Mouse (Mus musculus) left cerebral cortex, adult 18-20 months (tissue): Measurements from ENCODE around the gene Fig4. TPM values are rescaled to one million over a fixed set of nuclear protein-coding genes. Genes with fewer than 3 reads are reported as not detected.

Experiments
- DNase-seq, 2 experiments: peaks; one replicate each; pipeline ENCODE4 v3.0.0; 2021 to 2022; ENCODE audit warnings: low spot score in 2 of 2, mixed read lengths in 1 of 2
- total RNA-seq, 2 experiments: library from RNA; stranded (reverse); gene quantifications; 2 replicates each; pipeline ENCODE4 v1.2.3; 2021

Fig4 gene
- total RNA-seq, 2 experiments from 2014 or later = 25.4 to 27.2 TPM

DNA sequence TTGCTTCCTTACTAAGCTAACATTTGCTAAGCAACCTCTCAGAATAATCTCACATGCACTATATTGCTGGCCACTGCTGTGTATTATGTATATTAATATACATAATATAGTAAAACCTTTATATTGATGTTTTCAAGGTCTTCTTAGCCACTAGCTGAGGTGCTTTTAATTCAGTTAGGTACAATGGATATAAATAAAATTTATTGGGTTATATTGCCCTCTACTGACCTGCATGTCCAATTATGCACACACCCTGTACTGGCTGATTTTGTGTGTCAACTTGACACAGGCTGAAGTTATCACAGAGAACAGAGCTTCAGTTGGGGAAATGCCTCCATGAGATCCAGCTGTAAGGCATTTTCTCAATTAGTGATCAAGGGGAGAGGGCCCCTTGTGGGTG lies 41.2 kb downstream of the Fig4 start:
- DNase-seq = no peak

DNA sequence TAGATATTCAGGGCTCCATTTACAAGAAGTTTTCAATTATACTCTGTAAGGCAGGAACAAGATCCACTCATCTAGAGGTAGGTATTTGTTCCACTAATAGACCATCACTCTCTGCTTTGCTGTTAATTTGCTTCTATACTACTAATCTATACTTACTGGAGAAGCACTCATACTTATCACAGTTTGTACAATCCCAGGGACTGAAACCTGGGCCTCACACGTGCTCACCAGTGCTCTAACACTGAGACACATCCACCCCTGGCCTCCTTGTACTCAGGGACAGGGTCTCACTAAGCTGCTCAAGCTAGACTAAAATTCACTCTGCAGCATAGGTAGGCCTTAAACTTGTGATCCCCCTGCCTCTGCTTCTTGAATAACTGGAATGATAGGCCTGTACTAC lies 41.8 kb downstream of the Fig4 start:
- DNase-seq = no peak

DNA sequence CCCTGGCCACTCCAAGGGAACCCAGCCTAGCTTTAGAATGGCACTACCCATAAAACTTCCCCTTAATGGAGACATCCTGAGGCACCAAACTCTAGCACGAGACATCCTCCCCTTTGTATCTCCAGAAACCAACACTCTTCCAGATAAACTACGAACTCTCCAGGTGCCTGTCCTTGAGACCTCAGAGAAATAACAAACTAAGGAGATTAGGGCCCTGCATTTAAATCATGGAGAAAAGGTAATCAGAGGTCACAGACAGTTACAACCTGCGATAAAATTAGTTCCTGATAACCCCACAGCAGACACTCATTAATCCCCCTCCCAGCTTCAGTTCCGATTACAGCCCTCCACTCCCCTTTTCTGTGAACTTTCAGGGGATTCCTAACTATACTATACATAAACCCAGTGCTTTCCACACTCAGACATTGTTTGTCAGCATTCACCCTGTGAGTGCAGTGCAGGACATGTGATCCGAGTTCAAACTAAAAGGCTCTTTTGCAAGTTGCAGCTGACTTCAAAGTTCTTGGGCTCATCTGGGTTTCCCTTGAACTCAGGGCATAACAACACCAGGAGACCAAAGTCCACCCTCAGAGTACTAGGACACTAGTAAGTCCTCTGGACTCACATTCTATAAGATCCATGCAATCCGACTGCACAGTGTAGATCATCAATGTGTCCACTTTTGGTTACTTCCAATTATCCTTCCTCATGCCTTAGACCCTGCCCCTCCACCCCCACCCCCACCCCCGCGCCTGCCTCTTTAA lies 42.6 kb downstream of the Fig4 start:
- no peak for DNase-seq

DNA sequence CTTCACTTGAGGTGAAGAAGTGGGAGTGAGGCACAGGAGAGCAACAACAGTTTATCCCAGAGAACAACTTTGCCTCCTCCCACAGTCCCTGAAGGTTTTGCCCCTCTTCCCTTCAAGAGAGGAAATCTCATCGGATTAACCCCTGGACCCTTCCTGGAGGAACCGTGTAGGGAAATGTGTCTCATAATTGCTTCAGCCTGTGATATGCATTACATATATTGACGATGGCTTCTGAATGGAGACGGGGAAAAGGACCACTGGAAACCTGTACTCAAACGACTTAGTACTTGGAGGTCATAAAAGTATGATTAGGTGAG lies 52.4 kb downstream of the Fig4 start:
- DNase-seq = no peak

DNA sequence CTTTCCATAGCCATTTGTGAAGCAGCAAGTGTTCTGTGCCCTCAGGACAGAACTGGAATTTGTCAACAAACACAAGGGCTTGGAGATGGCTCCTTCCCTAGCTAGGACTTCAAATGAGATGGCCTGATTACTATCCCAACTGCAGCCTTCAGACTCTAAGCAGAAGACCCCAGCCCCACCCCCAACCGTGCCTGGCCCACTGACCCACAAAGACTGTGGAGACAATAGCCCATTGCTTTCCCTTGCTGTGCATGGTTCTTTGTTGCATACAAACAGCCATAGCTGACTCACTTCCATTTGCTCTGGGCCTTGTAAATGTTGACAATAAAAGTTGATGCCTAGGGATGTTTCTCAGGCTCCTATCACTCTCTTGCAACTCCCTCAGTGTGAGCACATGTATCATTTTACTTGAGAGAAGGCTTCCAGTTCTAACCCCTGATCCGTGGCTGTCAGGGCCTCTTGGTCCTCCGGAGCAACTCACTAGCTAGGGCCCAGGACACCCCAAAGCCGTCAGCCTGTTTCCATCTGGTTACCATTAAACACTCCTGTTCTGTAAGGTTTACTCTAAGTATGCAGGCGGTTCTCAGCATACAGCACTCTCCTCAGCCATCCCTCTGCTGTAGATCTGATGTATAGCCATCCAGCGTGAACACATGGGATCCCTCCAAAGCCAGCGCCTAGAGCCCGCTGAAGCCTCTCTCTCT lies 52.9 kb downstream of the Fig4 start:
- no peak for DNase-seq

DNA sequence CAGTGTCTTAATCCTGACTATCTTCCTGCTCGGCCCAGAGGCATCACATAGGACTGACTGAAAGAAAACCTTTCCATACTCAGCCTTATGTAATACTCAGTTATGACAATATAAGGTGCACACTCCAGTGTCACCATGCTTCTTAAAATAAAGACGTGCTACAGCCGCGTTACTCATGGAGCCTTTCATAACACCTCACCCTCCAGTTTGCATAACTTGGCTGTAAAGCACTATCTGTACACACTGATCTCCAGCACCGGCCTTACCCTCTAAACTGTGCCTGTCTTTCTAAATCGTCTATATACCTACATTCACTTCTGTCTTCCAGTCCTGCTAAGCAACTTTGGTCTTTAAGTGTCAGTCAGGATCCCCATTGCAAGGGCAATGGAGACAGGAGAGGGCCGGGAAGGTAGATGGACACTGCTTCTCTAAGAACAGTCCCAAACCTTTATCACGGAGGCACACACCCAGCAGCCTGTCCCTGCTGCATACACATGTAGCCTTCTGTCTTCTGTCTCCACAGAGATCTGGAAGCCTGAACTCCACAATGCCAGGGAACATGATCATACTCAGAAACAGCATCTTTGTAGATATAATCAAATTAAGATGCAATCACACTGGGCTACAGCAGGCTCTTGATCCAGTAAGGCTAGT lies 53.9 kb downstream of the Fig4 start:
- DNase-seq = no peak

DNA sequence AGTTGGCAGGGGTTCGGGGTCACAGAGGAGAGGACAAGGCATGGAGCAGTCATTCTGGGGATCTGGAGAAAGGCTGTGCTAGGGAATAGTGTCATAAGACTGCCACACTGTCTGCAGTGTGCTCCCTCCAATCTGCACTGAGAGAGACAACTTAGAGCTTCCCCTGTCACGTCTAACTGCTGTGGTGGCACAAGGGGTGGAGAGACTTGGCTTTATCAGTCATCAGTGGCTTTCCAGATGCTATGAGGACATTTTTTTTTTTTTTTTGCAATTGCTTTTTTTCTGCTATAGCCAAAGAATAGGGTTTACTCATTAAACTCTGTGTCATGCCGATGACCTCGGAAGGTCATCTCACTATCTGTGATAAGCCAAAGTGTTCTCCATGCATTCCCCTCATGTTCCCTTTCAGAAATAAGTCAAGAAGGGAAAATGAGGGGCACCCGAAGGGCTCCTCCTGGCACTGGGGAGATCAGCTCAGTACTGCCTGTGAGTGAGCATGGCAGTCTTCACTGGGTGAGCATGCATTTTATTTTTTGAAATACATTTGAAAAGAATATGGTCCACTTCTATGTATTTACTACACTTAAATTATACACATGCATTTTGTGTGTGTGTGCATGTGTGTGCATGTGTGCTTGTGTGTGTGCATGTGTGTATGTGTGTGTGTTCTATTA lies 55.1 kb downstream of the Fig4 start:
- no peak for DNase-seq

DNA sequence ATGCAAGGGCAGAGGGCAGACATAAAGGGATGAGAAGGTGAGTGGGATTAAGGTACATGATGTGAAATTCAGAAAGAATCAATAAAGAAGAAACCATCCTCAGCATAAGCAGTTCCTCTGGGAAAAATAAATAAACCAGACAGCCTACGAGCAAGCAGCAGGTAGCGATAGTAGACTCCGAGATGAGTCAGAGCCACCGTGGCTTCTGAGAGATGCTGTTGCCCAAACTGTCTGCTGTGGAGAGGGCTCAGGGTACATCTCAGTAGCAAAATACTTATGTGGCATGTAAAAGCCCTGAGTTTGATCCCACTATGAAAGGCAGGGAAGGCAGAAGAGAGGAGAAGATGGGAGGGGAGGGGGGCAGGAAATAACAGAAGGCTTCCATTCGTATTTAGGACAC lies 56.9 kb downstream of the Fig4 start:
- peak in 1 of 2 experiments; percentile 26 for DNase-seq

DNA sequence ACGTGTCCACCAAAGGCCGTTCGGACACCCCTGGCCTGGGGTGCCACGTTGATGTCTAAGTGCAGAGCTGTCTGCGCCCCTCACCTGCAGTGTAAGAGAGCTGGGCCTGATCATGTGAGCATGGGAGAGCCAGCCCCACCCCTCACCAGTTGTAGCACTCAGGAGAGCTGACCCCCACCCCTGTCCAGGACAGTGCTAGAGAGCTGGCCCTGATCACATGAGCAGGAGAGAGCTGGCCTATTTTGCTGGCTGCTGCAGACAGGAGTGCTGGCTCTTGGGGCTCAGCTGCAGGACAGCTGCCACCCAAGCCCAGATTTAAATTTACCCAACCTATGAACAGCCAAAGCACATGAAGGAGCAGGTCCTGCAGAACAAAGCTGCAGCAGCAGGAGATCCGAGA lies 57.6 kb downstream of the Fig4 start:
- DNase-seq = no peak

DNA sequence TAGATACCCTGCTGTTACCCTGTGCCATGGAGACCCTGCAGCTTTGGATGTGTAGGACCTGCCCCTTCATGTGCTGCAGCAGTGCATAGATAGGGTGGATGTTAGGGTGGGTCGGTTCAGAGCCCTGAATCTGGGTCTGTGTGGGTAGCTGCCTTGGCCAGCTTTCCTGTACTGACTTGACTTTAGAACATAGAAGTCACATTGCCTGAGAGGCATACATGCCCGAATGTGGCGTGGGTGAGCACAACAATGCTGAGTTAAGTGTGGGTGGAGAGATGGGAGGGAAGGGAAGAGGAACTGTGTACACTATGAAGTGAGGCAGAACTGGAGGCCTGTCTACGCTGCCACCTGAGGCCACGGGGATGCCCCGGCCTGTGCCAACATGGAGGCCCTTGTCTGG lies 58.0 kb downstream of the Fig4 start:
- no peak for DNase-seq

DNA sequence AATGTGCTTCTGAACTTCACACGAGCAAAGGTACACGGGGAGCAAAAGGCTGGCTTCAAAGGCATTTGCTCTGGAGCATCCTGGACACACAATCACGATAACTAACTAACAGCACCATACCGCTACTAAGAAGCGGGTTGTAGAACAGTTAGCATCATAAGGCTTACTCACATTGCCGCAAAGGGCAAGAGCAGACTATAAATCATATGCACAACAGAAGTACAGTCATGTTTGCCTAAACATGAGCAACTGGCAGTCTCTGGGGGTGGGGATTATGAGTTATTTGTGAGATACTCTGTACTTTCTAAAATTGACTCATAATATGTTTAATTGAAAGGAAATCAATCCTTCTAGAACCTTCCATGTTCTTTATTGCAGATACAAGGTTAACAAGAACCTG lies 59.1 kb downstream of the Fig4 start:
- DNase-seq = no peak

DNA sequence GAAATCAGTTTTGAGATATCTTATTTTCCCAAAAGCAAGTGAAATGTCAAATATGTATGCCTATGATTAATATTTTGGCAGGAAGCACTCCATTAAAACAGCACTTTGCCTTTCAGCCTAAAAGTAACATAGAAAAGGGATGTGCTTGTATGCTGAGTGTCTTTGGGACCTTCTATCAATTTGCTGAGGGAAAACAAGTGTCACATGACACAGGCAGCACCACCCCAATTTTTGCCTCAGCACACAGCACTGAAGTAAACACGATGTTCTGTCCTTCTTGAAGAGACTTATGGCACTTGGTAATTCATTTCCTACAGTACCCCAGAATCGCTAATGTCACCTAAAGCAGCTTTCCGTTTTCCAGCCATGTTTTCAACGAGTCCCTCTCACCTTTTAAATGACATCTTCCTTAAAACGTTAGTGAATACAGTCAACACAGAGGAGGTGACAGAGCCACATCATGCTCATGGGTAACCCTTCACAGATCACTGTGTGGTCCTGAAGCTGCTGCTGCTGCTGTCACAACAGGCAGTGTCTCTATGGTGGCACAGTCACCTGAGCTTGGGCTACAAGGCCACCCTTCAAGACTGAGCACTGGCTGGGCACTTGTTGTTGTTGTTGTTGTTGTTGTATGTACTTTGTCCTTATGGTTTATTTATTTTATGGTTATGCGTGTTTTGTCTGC lies 61.4 kb downstream of the Fig4 start:
- no peak for DNase-seq

DNA sequence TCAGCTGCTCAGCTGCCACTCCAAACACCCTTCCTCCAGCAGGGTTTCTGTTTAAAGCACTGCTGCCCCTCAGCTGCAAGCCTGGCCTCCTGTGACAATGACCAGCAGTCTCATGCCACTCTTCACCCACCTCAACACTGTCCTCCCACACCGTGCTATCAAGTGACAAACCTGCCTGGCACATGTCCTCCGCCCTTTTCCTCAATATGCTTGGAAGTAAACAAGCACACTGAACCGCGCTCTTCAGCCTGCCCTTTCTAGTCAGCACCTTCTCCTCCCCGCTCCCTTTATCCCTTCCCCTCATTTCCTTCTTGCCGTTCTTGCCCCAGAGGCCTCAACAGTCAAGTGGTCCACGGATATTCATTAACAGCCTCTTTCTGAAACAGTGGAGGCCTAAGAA lies 62.0 kb downstream of the Fig4 start:
- DNase-seq = no peak

DNA sequence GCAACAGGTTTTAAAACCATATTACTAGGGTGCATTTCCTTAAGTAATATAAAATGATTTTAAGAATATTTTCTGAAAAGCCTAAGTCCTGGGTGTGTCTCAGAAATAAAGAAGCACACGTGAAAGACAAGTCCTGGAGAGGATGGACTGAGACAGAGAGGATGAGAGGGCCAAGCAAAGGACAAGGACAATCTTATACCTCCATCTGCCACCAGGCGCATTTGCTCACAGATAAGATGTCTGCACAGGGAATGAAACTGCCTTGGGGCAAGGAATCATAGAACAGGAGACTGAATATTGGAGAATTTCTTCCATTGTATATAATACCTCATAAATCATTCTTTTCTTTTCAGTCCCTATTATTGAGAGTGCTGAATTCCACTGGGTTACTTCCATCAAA lies 67.0 kb downstream of the Fig4 start:
- DNase-seq = no peak

DNA sequence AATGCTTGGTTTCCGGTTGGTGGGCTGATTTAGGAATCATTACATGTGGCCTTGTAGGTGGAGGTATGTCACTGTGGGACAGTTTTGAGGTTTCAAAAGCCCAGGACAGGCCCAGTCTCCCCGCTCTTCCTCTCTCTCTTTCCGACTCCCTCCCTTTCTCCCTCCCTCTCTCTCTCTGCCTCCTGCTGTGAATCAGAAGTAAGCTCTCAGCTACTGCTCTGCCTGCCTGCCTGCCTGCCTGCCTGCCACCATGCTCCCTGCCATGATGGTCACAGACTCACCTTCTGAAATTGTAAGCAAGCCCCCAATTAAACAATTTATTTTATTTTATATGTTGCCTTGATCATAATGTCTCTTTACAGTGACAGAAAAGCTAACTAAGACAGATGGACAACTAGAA lies 67.5 kb downstream of the Fig4 start:
- no peak for DNase-seq

DNA sequence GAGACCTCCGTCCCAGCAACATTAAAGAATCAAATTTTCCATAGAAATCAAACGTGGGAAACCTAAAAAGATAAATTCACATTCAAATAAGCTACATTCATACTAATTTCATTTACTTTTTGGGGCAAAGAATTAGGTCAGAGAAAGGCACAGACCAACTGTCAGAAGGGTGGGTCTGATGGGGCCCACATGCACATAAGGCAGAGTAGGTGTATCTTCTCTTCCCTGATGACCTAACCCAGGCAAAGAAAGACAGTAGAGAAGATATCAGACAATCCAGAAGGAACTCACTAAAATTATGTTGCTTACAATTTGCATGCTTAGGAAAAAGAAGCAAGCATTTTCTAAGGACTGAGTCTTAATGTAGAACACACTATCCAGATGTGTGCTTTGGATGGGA lies 67.9 kb downstream of the Fig4 start:
- DNase-seq = no peak

DNA sequence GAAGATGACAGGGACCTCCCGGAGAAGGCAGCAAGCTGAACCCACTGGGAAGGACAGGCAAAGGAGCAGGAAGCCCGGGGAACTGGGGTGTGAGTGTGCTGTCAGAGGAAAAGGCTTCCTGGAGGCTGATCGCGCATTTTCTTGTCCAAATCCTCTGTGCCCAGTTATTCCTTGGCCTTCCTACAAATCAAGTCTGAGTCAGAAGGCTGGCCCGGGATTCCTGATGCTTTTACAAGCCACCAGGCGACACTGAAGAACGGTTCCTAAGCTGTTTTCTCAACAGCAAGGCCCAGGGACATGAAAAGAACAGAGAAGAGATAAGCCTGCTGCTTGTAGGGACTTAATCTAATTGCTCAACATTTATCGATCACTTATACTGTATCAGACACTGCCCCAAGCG lies 68.5 kb downstream of the Fig4 start:
- no peak for DNase-seq

DNA sequence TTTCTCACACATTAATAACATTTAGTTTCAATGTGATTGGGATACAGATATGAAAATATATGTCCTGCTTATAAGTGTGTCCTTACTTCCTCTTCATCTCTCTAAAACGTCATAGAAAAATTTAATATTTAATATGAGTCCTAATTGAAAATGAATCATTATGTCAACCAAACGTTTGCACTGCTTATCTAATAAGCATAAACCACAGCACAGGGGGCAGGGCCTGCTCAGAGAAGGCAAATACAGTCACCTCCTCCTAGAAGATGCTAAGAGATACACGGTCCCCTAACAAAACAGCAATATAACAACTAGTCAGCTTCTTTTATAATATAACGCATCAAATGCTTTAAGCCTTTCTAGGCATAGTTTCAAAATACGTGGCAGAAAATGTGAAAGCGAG lies 69.9 kb downstream of the Fig4 start:
- DNase-seq = no peak

DNA sequence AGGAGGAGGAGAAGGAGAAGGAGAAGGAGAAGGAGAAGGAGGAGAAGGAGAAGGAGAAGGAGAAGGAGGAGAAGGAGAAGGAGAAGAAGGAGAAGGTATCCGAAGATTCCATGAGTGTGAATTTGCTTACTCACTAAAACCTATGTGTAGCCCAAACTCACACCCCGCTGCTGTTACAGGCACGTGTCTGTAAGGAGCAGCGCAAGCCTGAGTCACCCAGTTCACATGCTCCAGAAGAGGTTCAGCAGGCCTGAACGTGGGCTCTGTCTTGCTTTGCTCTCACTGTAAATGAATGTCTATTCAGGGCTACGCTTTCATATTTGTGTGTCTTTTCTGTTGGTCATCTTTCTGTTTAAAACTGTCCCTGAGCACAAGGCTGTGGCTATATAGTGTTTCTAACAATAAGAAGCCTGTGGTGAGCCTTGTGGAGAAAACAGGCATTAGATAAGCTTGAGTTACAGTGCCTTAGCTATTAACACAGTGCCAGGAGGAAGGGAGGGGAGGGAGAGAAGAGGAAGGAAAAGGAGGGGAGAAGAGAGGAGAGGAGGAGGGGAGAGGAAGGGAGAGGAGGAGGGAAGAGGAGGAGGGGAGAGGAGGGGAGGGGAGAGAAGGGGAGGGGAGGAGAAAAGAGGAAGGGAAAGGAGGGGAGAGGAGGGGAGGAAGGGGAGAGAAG lies 71.8 kb downstream of the Fig4 start:
- no peak for DNase-seq

DNA sequence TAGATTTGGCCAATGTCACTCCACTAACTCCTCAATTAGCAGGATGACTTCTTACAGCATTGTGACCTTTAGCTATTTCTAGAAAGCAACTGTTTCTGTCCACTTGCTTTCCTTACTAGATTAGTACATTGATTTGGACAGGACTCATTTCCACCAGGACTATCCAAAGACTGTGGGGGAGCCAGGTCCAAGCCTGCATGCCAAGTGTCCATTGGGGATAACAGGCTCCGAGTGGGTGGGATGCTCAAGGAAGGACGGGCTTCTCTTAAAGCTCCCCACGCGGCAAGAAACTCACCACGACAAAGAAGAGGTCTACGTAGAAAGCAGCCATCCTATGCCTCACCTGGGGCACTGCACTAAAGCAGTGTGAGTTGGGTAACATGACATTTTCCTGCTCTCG lies 75.4 kb downstream of the Fig4 start:
- peak in 1 of 2 experiments; percentile 23 for DNase-seq

DNA sequence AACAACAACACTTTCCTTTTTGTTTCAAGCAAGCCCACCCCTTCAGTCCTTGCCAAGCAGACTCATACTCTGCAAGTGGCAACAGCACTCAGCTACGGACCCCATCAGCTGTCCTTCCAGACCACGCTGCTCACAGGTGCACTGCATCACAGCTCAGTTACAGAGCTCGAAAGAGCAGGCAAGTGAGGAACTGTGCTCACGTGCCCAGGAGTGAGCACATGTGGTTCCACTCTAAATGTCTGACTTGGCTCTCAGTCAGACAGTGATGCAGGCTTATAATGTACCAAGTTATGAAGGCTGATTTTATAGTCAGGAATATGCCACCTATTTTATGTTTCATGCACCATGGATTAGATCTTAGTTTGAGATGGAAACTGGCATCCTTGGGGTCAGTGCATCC lies 79.6 kb downstream of the Fig4 start:
- no peak for DNase-seq
